Mouse (Mus musculus): ENCODE results near the gene Ell3. TPM values are rescaled to one million over a fixed set of nuclear protein-coding genes. Genes with fewer than 3 reads are reported as not detected.
"Not testable (repeated sequence)": the region's sequence is repeated elsewhere in the genome, so short reads cannot be mapped to it uniquely, and the experiment has no call there.

Gene Ell3
- 2.9 and 3.5 TPM in 2 replicates for polyA plus RNA-seq (2015; fragmentation: Nextera tagmentation; extraction: Ambion mirVana)

DNA sequence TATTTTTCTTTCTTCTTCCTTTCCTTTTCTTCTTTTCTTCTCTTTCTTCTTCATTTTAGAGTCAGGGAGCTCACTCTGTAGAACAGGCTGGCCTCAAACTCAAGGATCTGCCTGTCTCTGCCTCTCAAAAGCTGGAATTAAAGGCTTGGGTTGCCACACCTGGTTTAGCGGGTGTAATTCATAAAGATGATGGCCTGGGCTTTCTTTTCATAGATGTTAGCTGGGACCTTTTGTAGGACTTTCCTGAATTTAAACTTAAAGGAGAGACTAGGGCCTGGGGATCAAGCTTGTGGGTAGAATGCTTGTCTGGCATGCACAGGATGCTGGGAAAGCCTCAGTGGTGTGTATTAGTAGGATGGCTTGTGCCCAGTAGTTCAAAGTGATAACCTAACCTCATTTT lies at the start of gene Ell3:
TSS of gene Ell3 (minus strand) at position 101 of the 400 bp plus-strand sequence.
- WGBS = 81% methylated on average over 1 of the region's 1 CpGs
- no peak within 1 kb of the TSS for H3K4me3 ChIP-seq (ENCODE audit: low read depth, low read length)
- H3K27ac ChIP-seq (ENCODE audit: low read length) = no peak within 1 kb of the TSS
- H3K4me1 ChIP-seq (ENCODE audit: control insufficient read depth, insufficient read depth, low read length) = peaks cover 16% of the 10 kb centered on the region
- peaks cover 5% of the 10 kb centered on the region for H3K36me3 ChIP-seq (ENCODE audit: control insufficient read depth, insufficient read depth, low read length)
- H3K27me3 ChIP-seq (ENCODE audit: control insufficient read depth, insufficient read depth, low read depth, low read length) = peaks cover 15% of the 10 kb centered on the region
- ATAC-seq = no peak
- no peak within 1 kb of the TSS for H3K9ac ChIP-seq (ENCODE audit: low read depth, low read length)
- H3K9me3 ChIP-seq (replicated peaks; ENCODE audit: control insufficient read depth, low read length, poor library complexity, severe bottlenecking) = no peaks in the 10 kb centered on the region
- no peak within 1 kb of the TSS for H3K4me2 ChIP-seq (ENCODE audit: low read length)

DNA sequence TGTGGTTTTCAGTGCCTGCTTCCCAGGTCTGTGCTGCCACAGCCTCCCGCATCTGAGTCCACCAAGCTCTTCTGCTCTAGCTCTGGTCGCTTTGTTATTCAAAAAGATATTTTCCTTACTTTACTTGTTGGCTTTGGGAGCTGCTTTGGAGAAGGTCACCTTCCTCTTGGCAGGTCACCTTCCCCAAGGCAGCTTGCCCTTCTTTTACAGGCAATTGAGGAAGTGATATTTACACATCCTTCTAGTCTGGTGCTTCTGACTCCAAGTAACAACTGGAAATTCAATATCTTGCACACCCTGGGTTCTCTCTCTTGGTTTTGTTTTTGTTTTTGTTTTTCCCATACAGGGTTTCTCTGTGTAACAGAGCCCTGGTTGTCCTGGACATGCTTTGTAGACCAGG lies 40.3 kb upstream of the Ell3 start:
- not testable (repeated sequence) for H3K9me3 ChIP-seq (replicated peaks; ENCODE audit: control insufficient read depth, low read length, poor library complexity, severe bottlenecking); H3K27me3 ChIP-seq (ENCODE audit: control insufficient read depth, insufficient read depth, low read depth, low read length); H3K9ac ChIP-seq (ENCODE audit: low read depth, low read length); ATAC-seq; H3K27ac ChIP-seq (ENCODE audit: low read length); H3K4me2 ChIP-seq (ENCODE audit: low read length); H3K4me3 ChIP-seq (ENCODE audit: low read depth, low read length); H3K36me3 ChIP-seq (ENCODE audit: control insufficient read depth, insufficient read depth, low read length); H3K4me1 ChIP-seq (ENCODE audit: control insufficient read depth, insufficient read depth, low read length)
- 75% methylated on average over 1 of the region's 2 CpGs for WGBS

DNA sequence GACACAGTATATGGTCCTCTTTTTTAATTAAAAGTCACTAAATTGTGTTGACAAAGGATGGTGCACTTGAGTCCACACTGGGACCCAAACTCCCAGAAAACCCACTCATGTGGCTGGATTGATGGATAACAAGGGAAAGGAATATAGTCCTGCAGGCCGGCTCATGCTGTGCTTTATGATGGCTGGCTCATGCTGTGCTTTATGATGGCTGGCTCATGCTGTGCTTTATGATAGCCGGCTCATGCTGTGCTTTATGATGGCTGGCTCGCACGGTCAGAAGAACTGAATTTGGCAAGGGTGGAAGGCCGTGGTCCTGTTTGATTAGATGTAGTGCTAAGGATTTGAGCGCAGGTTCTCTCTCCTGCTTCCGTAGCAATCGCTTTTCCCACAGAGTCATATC lies 39.5 kb upstream of the Ell3 start:
- no peak for ATAC-seq
- Histone ChIP-seq H3K4me2 (ENCODE audit: low read length) (no peak overlapping the region), H3K4me1 (ENCODE audit: control insufficient read depth, insufficient read depth, low read length) (no peaks in the 10 kb centered on the region), H3K4me3 (ENCODE audit: low read depth, low read length) (no peak overlapping the region), H3K9ac (ENCODE audit: low read depth, low read length) (no peak overlapping the region), H3K36me3 (ENCODE audit: control insufficient read depth, insufficient read depth, low read length) (no peaks in the 10 kb centered on the region), H3K27me3 (ENCODE audit: control insufficient read depth, insufficient read depth, low read depth, low read length) (no peaks in the 10 kb centered on the region), H3K27ac (ENCODE audit: low read length) (0 out of 2 replicates have a peak overlapping the region, but pooled peaks have one; percentile 11), H3K9me3 (replicated peaks; ENCODE audit: control insufficient read depth, low read length, poor library complexity, severe bottlenecking) (no peaks in the 10 kb centered on the region)
- WGBS = 44% methylated on average over 8 of the region's 8 CpGs

- not testable (repeated sequence) for ATAC-seq
- 87% methylated on average over 13 of the region's 13 CpGs for WGBS
Measured at GRCm38 (mm10) chr2:121480916-121481315, 36.8 kb upstream of the Ell3 start.

GRCm38 (mm10) chr2:121480498-121480897 lies 36.4 kb upstream of the Ell3 start:
- 67% methylated on average over 3 of the region's 3 CpGs for WGBS
- ATAC-seq = no peak
- H3K4me3 ChIP-seq (ENCODE audit: low read depth, low read length) = no peak overlapping the region
- no peak overlapping the region for H3K9ac ChIP-seq (ENCODE audit: low read depth, low read length)
- no peaks in the 10 kb centered on the region for H3K27me3 ChIP-seq (ENCODE audit: control insufficient read depth, insufficient read depth, low read depth, low read length)
- no peaks in the 10 kb centered on the region for H3K4me1 ChIP-seq (ENCODE audit: control insufficient read depth, insufficient read depth, low read length)
- no peaks in the 10 kb centered on the region for H3K36me3 ChIP-seq (ENCODE audit: control insufficient read depth, insufficient read depth, low read length)
- H3K27ac ChIP-seq (ENCODE audit: low read length) = no peak overlapping the region
- H3K4me2 ChIP-seq (ENCODE audit: low read length) = no peak overlapping the region
- no peaks in the 10 kb centered on the region for H3K9me3 ChIP-seq (replicated peaks; ENCODE audit: control insufficient read depth, low read length, poor library complexity, severe bottlenecking)

More at GRCm38 (mm10) chr2:121480916-121481315, 36.8 kb upstream of the Ell3 start:
- not testable (repeated sequence) for H3K27me3 ChIP-seq (ENCODE audit: control insufficient read depth, insufficient read depth, low read depth, low read length); H3K4me1 ChIP-seq (ENCODE audit: control insufficient read depth, insufficient read depth, low read length); H3K9me3 ChIP-seq (replicated peaks; ENCODE audit: control insufficient read depth, low read length, poor library complexity, severe bottlenecking); H3K36me3 ChIP-seq (ENCODE audit: control insufficient read depth, insufficient read depth, low read length); H3K4me3 ChIP-seq (ENCODE audit: low read depth, low read length); H3K9ac ChIP-seq (ENCODE audit: low read depth, low read length); H3K4me2 ChIP-seq (ENCODE audit: low read length); H3K27ac ChIP-seq (ENCODE audit: low read length)

DNA sequence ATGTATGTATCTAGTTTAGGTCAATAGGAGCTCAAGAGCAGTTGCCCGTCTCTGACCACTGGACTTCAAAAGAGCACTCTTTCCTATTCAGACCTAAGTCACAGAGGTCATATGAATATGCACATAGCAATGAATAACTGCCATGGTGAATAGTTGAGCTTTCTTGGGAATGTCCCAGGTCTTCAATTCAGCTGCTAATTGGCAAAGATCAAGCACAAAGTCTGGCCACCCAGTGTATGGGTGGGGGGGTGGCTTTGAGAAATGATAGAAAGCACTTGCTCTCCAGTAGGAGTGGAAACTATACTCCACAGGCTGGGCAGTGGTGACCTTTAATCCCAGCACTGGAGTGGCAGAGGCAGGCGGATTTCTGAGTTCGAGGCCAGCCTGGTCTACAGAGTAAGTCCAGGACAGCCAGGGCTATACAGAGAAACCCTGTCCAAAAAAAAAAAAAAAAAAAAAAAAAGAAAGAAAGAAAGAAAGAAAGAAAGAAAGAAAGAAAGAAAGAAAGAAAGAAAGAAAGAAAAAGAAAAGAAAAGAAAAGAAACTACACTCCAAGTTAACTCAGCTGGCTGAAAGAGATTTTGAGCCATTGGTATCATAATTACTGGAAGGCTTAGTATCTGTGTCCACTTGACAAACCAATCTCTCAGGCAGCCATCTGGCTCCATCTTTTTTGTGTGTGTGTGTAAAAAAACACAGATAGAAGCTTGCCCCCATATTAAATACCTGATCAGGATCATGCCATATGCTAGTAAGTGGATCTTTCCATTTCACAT lies 33.6 kb upstream of the Ell3 start:
- no peaks in the 10 kb centered on the region for H3K36me3 ChIP-seq (ENCODE audit: control insufficient read depth, insufficient read depth, low read length)
- H3K4me1 ChIP-seq (ENCODE audit: control insufficient read depth, insufficient read depth, low read length) = peaks cover 2% of the 10 kb centered on the region; the same call in 1 of the 2 replicates
- H3K9ac ChIP-seq (ENCODE audit: low read depth, low read length) = no peak overlapping the region
- no peak overlapping the region for H3K4me3 ChIP-seq (ENCODE audit: low read depth, low read length)
- H3K4me2 ChIP-seq (ENCODE audit: low read length) = no peak overlapping the region
- 83% methylated on average over 3 of the region's 3 CpGs for WGBS
- H3K27ac ChIP-seq (ENCODE audit: low read length) = no peak overlapping the region
- H3K9me3 ChIP-seq (replicated peaks; ENCODE audit: control insufficient read depth, low read length, poor library complexity, severe bottlenecking) = no peaks in the 10 kb centered on the region
- no peaks in the 10 kb centered on the region for H3K27me3 ChIP-seq (ENCODE audit: control insufficient read depth, insufficient read depth, low read depth, low read length)
- ATAC-seq = no peak

DNA sequence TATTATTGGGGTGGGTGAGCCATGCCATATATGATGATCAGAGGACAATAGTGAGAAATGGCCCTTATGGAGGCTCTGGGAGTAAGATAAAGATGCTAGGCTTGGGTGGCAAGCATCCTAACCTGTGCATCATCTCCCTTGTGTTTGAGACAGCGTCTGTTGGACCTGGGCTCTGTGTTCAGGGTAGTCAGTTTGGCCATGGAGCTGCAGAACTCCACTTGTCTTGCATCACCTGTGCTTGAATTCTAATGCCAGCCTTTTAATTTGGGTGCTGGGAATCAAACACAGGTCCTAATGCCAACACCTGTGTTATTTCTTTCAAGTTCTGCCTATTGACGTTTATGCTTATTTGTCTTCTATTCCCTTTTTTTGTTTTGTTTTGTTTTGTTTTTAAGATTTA lies 31.2 kb upstream of the Ell3 start:
- H3K27ac ChIP-seq (ENCODE audit: low read length); ATAC-seq; H3K9ac ChIP-seq (ENCODE audit: low read depth, low read length); H3K4me3 ChIP-seq (ENCODE audit: low read depth, low read length); H3K4me2 ChIP-seq (ENCODE audit: low read length); H3K36me3 ChIP-seq (ENCODE audit: control insufficient read depth, insufficient read depth, low read length); H3K9me3 ChIP-seq (replicated peaks; ENCODE audit: control insufficient read depth, low read length, poor library complexity, severe bottlenecking); H3K4me1 ChIP-seq (ENCODE audit: control insufficient read depth, insufficient read depth, low read length); H3K27me3 ChIP-seq (ENCODE audit: control insufficient read depth, insufficient read depth, low read depth, low read length): not testable (repeated sequence)
- WGBS = 95% methylated on average over 2 of the region's 2 CpGs

DNA sequence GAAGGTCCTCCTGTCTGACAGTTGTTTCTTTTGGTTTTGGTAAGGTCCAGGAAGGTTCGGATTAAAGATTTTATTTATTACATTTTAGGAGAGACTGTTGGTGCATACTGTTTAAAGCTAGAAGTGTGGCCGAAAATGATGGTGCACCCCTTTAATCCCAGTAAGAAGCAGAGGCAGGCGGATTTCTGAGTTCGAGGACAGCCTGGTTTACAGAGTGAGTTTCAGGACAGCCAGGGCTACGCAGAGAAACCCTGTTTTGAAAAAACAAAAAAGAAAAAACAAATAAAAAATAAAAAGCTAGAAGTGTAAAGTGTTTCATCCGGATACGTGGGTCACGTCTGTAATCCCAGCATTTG lies 30.1 kb upstream of the Ell3 start:
- Histone ChIP-seq H3K27ac (ENCODE audit: low read length) (peak overlapping the region; percentile 31), H3K36me3 (ENCODE audit: control insufficient read depth, insufficient read depth, low read length) (no peaks in the 10 kb centered on the region), H3K9me3 (replicated peaks; ENCODE audit: control insufficient read depth, low read length, poor library complexity, severe bottlenecking) (no peaks in the 10 kb centered on the region), H3K9ac (ENCODE audit: low read depth, low read length) (peak overlapping the region; percentile 50; the same call in 1 of the 2 replicates), H3K4me1 (ENCODE audit: control insufficient read depth, insufficient read depth, low read length) (peaks cover 2% of the 10 kb centered on the region; the same call in 1 of the 2 replicates), H3K4me3 (ENCODE audit: low read depth, low read length) (peak overlapping the region; percentile 47), H3K4me2 (ENCODE audit: low read length) (peak overlapping the region; percentile 50), H3K27me3 (ENCODE audit: control insufficient read depth, insufficient read depth, low read depth, low read length) (no peaks in the 10 kb centered on the region)
- WGBS = 39% methylated on average over 8 of the region's 8 CpGs
- ATAC-seq = no peak

- H3K9me3 ChIP-seq (replicated peaks; ENCODE audit: control insufficient read depth, low read length, poor library complexity, severe bottlenecking); H3K4me1 ChIP-seq (ENCODE audit: control insufficient read depth, insufficient read depth, low read length); H3K27me3 ChIP-seq (ENCODE audit: control insufficient read depth, insufficient read depth, low read depth, low read length); H3K36me3 ChIP-seq (ENCODE audit: control insufficient read depth, insufficient read depth, low read length): not testable (repeated sequence)
- Histone ChIP-seq H3K4me2 (ENCODE audit: low read length) (peak within 1 kb of the TSS; percentile 73), H3K4me3 (ENCODE audit: low read depth, low read length) (peak within 1 kb of the TSS; percentile 47), H3K9ac (ENCODE audit: low read depth, low read length) (peak within 1 kb of the TSS; percentile 50), H3K27ac (ENCODE audit: low read length) (peak within 1 kb of the TSS; percentile 31)
- 5% methylated on average over 39 of the region's 41 CpGs for WGBS
- ATAC-seq = peak; percentile 97
Measured at GRCm38 (mm10) chr2:121473301-121474179, 29.5 kb upstream of the Ell3 start, which contains the start of gene Mfap1b. Gene Mfap1b, minus strand, starts transcription at chr2:121474067.
